Mouse (Mus musculus) splenic B cell, adult 2 months (primary cell): ENCODE data around the gene Pax5.
"Not testable (repeated sequence)": the region's sequence is repeated elsewhere in the genome, so short reads cannot be mapped to it uniquely, and the experiment has no call there.

Source experiments
- DNase-seq: peaks from one replicate; pipeline ENCODE4 v3.0.0-alpha.2; 2011; ENCODE audit warnings: low read depth, low spot score
- H3K27me3 ChIP-seq: 2 replicates; pipeline ENCODE4 v1.6.1; 2012; ENCODE audit warnings: mild to moderate bottlenecking, low read length, moderate library complexity, mixed read lengths; ENCODE audit not compliant: control insufficient read depth, poor library complexity, insufficient read depth, severe bottlenecking
- H3K36me3 ChIP-seq: 2 replicates; pipeline ENCODE4 v1.6.1; 2012; ENCODE audit warnings: mild to moderate bottlenecking, low read length, moderate library complexity, mixed read lengths; ENCODE audit not compliant: control insufficient read depth, poor library complexity, insufficient read depth, severe bottlenecking

The Pax5 gene

DNA sequence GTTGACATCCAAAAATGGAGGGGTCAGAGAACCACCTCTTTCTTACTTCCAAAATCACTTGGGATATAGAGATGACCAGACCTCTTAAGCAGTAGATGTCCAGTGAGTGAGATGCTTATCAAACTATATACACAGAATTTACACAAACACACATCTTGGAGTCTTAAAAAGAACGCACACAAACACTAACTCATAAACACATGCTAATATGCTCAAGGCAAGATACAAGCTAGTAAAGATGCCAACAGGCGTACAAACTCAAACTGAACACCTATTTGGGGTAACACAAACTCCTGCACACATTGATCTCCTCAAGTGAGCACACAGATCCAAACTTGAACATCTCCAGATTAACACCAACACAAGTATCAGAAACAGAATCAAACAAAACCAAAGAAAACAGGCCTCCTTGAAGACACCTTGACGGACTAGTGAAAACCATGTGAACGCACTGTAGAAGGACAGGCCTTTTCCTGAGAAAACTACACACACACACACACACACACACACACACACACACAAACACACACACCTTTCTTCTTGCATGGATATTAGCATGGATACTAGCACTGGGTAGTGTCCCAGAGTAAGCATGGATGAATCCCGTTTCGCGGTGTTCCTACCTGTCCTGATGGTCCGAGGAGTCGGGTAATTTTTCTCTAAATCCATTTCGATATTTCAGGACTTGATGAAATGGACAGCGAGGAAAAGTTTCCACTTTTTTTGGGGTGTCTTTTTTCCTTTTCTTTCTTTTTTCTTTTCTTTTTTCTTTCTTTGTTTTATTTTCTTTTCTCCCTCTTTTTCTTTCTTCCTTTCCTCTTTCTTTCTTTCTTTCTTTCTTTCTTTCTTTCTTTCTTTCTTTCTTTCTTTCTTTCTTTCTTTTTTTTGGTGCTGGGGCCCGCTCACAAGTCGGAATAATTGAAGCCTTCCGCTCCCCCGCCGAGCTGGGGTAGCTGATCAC lies at the start of gene Pax5:
Gene Pax5 (minus strand): TSS at position 748 of the 961 bp plus-strand sequence.
- Histone ChIP-seq H3K36me3 (peaks cover 4% of the 10 kb centered on the region), H3K27me3 (no peaks in the 10 kb centered on the region)
- no peak for DNase-seq

DNA sequence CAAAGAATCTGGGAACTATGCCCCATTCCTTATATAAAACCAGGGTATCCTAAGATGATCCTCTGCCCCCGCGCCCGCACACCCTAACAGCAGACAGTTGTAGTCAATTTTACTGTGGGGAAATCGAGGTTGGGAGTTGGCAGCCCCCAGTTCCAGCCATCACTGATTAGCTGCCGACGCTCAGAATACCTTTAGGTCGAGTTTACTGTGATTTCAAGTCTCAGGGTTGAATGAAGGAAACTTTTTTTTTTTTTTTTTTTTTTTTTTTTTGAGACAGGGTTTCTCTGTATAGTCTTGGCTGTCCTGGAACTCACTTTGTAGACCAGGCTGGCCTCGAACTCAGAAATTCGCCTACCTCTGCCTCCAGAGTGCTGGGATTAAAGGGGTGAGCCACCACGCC lies 46.8 kb upstream of the Pax5 start:
- H3K27me3 ChIP-seq, DNase-seq, H3K36me3 ChIP-seq: not testable (repeated sequence)

DNA sequence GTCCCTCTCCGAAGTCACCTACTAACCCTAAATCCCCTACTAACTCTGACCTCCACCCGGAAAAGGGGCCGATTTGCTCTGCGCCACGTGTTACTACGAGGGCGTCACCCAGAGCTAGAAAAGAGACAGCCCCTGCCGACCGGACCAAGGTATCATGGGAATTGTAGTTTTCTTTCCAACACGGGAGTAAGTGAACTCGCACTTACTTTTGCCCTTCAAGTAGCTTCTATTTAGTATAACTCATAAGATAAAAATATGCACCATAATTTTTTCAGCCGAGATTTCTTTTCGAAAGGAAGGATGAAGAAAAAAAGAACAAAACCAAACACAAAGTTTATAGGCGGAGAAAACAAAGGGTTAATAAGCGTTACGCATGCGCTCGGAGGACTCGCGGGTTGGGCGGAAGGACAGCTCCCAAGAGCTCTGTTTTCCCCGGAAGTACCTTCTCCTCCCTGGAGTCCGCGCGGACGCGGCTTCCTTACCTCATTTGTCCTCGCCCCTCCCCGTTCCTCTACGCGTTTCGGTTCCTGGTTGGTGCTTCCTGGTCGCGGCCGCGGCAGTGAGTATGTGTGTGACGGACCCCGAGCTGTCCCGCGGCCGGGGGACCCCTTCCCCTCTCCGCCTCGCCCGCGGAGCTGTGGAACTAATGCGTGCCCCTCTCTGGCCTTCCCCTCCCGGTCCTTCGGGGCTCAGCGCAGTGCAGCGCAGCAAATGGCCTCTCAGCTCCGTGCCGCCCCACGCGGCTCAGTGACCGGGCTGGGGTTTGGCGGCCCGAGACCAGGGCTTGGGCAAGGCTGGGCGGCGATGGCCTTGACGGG lies 46.1 kb upstream of the Pax5 start:
- DNase-seq: peak; percentile 96
- no peaks in the 10 kb centered on the region for H3K36me3 ChIP-seq
- no peaks in the 10 kb centered on the region for H3K27me3 ChIP-seq

DNA sequence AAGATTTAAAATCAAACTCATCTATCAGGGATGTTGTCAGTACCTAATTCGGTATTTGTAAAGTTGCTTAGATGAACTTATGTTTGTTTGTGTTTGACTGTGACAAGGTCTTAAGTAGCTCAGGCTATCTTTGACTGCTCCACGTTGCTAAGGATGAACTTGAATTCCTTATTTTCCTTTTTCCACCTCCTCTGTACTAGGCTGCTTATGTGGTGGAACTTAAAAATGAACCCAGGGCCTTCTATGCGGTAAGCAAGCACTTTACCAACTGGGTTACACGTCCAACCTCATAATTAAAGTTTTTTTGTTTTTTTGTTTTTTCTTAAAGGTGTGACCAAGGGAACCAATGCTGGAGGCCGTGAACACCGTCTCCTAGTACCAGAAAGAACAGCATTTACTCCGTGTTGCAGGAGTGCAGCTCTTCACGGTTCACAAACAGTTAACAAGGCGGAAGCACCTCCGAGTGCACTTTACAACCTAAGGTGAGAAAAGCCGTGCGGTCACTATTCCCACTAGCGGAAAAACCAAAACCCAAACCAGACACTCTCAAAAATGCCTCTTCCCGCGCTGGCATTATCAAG lies 45.4 kb upstream of the Pax5 start, which contains the start of gene Zcchc7:
Gene Zcchc7 (plus strand): TSS at position 325 of the 581 bp plus-strand sequence.
- no peaks in the 10 kb centered on the region for H3K27me3 ChIP-seq
- H3K36me3 ChIP-seq: no peaks in the 10 kb centered on the region
- DNase-seq: no peak

DNA sequence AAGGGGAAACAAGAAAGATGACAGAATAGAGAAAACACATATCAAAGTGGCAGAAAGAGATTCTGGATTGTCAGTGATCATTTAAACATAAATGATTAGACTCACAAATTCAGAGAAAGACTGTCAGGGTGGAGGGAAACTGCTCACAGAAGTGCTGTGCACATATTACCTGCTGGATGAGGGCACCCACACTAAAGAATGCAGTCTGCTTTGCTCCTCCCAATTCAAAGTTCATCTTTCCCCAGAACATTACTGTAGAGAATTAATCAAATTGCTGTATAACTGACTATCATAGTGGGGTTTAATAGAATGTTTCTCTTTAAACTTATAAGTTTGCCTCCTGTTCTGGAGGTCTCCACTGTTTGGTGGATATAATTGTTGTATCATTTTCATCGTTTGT lies 30.2 kb upstream of the Pax5 start:
- no peaks in the 10 kb centered on the region for H3K27me3 ChIP-seq
- DNase-seq: no peak
- no peaks in the 10 kb centered on the region for H3K36me3 ChIP-seq

DNA sequence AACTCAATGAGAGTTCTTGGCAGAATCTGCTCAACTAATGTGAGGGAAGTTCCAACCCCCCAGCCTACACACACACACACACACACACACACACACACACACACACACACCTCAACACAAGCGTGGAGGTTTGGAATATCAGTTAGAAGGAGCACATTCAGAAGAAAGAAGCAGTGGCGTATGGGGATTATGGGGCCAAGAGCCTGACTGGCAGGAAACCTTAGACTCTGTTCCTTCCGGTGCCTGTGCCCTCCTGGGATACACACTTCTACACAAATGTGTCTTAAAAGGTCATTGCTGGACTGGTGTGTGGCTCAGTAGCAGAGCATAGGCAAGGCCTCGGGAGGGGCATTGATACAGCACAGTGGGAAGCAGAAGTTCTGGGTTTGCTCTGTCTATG lies 10.9 kb upstream of the Pax5 start:
- H3K36me3 ChIP-seq: no peaks in the 10 kb centered on the region
- no peaks in the 10 kb centered on the region for H3K27me3 ChIP-seq
- no peak for DNase-seq

DNA sequence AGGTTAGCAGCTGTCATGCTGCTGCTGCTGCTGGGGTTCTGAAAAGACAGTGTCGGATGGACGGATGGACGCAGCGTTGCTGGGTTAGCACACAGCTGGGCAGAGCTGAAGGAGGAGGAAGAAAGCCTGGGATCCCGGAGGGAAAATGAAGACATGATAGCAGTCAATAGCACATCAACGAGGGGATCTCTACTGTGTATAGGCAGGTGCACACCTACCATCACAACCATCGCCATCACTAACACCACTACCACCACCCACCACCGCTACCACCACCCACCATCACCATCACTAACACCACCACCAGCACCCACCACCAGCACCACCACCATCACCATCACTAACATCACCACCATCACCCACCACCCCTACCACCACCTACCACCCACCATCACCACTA lies 9.8 kb upstream of the Pax5 start:
- no peak for DNase-seq
- no peaks in the 10 kb centered on the region for H3K36me3 ChIP-seq

DNA sequence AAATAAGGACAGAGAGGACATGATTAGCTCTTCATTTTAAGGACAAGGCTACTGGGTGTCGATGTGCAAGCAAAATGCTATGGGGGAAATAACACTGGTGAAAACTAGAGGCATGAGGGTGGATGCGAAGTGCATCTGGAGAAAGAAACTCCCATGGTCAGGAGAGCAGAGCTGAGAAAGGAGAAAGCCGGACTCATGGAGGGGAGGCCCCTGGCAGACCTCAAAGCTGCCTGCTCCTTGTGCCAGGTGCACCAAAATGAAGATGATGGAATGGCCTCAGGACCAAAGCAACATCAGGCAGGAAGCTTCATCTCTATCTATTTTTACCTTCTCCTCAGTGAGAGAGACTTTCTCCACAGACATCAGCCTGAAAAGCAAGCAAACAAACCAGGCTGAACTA lies 7.4 kb upstream of the Pax5 start:
- no peaks in the 10 kb centered on the region for H3K27me3 ChIP-seq
- no peak for DNase-seq
- no peaks in the 10 kb centered on the region for H3K36me3 ChIP-seq

More for the DNA sequence above, 9.8 kb upstream of the Pax5 start:
- H3K27me3 ChIP-seq: no peaks in the 10 kb centered on the region

DNA sequence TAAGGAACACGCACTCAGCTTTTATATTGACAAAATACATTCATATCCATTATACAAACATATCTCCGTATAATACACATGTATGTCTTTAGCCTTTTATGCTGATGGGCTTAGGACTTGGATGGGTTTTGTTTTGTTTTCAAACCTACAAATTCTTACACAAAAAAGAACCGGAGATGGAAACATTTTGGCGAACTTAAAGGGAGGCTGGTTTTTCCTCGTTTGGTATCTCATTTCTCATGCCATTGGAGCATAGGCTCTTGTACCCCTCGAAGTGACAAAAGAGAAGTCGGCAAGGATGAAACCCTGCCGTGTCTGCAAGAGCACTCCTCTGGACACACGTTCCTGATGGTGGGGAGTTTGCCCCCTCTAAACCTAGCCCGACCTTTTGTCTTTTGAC lies 6.1 kb upstream of the Pax5 start:
- Histone ChIP-seq H3K27me3 (no peaks in the 10 kb centered on the region), H3K36me3 (no peaks in the 10 kb centered on the region)
- no peak for DNase-seq

DNA sequence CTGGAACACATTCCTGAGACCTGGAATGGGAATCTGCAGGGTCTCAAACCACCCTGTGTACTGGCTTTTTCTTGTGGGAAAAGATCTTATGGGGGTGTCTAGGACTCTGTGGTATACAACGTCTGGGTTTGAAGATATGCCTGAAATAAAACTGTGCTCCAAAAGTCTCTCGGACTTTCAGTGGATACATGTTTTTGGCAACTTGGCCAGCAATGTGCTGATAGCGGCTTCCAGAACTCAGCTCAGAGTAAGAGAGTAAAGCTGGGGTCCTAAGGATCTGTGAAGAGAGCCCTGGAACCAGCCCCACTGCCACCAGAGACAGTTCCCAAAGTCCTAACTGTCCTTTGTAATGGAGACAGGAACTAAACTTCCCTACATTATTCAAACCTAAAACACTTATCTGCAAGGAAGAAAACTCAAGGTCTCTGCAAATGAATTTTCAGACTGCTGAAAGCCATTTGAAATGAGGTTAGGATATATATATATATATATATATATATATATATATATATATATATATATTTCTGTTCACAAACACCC lies 5.4 kb upstream of the Pax5 start:
- H3K36me3 ChIP-seq: no peaks in the 10 kb centered on the region
- DNase-seq: no peak
- H3K27me3 ChIP-seq: no peaks in the 10 kb centered on the region

DNA sequence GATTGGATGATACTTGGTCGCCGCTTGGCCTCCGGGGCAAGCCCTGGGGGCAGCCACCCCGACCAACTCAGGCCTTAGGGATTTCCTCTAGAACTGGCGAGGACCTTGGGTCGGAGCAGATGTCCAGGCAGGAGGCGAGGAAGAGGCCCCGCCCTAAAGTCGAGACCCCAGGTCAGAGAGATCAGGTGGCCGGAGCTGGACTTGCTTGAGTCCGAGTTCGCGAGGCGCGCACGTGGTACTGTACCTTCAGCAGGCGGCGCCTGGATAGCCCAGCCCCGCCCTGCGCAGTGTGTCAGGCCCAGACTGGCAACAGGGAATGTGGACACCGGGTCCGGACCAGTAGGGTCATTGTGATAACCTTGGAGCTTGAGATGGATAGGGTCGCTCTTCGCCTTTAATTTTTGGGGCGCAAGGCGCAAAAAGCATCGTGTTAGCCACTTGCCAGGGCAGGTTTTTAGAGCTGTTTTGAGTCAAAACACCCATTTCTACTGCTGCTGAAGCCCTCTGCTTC lies 3.9 kb upstream of the Pax5 start:
- no peaks in the 10 kb centered on the region for H3K27me3 ChIP-seq
- DNase-seq: peak; percentile 39
- no peaks in the 10 kb centered on the region; the same call in 1 of the 2 replicates for H3K36me3 ChIP-seq

DNA sequence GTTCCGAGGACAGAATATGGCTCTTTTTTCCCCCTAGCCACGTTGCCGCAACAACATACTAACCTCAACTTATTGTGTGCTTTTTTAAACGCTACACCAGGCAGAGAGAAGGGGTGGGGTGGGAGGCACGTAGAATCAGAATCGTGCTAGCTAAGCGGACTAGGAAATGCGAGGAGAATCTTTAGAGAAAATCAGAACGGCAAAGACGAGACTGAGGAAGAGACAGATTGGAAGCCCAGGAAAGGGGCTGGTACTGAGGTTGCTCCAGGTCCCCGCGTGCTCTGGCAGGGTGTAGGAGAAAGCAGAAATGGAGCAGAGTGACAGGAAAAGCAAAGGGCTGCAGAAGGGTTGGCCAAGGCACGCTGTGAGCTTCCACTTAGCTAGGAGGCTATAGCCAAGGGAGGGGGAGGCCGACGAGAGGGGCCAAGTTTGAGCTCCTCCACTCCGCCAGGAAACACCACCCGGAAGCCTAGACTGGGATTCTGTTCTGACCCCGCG lies 3.3 kb upstream of the Pax5 start:
- Histone ChIP-seq H3K27me3 (no peaks in the 10 kb centered on the region), H3K36me3 (no peaks in the 10 kb centered on the region; the same call in 1 of the 2 replicates)
- DNase-seq: peak; percentile 48

DNA sequence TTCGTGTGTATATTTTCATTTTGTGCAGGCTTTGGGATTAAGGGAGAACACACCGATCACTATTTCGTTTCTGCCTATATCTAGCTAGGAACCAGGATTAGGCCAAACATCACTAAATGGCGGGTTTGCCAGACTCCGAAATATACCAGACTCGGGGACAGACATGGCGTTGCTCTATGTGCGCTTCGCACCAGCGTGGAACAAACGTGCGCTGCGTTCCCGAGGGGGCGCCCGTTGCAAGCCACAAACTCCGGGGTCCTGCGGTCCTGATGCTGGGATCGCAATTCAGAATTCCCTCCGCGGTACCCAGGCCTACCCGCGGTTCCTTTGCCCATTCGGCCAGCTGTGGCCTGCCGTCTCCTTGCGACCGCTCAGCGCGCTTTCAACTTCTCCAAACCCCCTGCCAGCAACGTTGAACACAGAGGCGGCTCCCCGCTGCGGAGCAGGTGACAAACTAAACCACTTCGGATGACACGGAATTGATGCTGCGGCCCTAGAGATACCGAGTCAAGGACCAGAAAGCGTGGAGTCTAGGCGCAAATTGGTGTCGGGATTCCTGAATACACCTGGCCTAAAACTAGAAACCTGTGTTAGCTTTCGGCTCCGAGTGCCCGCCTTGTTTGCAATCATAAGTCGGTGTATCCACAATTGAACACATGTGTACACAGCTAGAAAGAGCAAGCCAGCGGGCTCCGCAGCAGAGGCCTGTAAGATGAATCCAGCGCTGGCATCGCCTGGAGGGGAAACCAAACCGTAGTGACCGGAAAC lies 2.7 kb upstream of the Pax5 start:
- DNase-seq: peak; percentile 70
- Histone ChIP-seq H3K27me3 (no peaks in the 10 kb centered on the region), H3K36me3 (no peaks in the 10 kb centered on the region; the same call in 1 of the 2 replicates)
